Mouse (Mus musculus): ENCODE results near the gene Taldo1. TPM values are rescaled to one million over a fixed set of nuclear protein-coding genes. Genes with fewer than 3 reads are reported as not detected.

Gene Taldo1
- total RNA-seq, 2 experiments from 2014 or later = 125 to 154 TPM

DNA sequence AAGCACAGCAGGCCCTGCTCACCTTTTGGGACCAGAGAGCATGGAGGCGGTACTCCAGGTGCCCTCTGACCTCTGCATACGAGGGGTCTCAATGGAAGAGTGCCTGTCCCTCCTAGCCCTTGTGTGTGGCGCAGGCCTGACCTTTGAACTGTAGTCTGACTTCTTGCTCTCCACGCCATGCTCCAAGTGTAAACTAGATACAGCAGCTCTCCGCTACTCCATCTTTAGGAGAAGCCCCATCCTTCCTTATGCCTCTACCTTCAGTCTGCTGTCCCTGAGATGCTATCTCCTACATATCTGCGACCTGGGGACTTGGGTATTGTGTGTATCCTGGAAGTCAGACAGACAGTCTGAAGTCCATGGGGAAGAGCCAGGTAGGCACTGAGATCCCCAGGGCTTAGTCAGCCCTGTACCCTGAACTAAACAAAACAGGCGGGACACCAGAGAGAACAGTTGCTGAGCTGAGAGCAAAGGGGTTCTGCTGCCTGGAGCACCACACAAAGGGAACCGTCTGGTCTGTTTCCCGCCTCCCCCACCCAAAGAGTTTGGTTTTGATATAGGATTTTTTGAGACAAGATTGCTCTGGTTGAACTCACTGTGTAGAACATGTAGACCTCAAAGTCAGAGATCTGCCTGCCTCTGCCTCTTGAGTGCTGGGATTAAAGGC lies 44.0 kb downstream of the Taldo1 start:
- DNase-seq (ENCODE audit: extremely low spot score in 1 of 2, low spot score in 1 of 2) = peak in 1 of 2 experiments; percentile 2

DNA sequence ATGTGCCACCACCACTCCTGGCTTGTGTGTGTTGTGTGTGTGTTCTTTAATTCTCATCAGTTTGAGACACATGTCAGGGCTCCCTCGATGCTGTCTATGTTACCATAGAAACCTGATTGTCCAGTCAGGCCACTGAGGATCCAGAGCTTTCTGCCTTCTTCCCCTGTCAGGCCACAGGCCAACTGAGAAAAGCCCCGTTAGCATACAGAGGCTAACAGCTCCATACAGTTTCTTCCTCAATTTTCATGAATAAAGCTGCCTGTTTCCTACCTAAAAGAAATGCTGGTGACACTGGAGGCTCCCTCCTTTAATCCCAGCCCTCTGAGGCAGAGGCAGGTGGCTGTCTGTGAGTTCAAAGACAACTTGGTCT lies 44.5 kb downstream of the Taldo1 start:
- DNase-seq (ENCODE audit: extremely low spot score in 1 of 2, low spot score in 1 of 2) = no peak

DNA sequence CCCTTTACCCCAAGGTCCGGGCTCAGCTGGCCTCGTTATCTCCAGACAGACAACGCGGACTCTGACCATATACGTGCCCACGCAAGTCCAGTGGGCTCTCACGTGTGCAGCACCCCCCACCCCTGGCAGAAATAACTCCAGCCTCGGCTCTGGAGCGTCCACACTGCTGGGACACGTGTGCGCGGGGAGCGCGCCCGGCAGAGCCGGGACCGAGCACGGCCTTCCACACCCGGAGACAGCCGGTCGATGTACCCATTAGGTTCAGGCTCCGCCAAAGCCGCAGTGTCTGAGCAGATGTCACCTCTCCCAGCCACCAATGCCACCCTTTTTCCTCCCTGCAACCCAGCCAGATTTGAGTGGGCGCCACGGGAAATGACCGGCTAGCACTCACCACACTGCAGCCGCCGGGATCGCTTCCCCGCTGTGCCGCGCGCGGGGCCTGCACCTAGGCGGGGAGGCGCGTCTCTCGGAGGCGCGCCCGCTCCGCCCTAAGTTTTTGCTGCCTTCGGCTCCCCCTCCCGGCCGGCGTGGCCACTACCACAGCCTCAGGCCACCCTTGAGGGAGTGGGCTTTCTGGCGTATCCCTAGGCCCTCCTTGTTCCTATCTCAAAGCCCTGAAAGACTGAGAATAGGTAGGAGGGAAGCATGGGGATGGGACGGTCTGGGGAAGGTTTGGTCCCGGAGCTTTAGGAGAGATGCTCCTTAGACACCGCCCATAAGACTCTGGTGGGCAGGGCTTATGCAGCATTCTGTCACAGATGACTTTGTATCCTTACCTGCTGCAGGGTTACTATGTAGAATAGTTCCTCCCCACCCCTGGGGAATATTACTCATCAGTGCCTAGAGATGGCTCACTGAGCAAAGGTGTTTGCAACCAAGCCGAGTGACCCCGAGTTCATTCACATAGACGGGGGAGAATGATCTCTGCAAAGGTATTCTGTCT lies 45.5 kb downstream of the Taldo1 start, which contains the start of gene Slc25a22:
Gene Slc25a22, minus strand, starts transcription at position 715 of the 943 bp plus-strand sequence.
- peak; percentile 72 to 87 for DNase-seq (ENCODE audit: extremely low spot score in 1 of 2, low spot score in 1 of 2)

DNA sequence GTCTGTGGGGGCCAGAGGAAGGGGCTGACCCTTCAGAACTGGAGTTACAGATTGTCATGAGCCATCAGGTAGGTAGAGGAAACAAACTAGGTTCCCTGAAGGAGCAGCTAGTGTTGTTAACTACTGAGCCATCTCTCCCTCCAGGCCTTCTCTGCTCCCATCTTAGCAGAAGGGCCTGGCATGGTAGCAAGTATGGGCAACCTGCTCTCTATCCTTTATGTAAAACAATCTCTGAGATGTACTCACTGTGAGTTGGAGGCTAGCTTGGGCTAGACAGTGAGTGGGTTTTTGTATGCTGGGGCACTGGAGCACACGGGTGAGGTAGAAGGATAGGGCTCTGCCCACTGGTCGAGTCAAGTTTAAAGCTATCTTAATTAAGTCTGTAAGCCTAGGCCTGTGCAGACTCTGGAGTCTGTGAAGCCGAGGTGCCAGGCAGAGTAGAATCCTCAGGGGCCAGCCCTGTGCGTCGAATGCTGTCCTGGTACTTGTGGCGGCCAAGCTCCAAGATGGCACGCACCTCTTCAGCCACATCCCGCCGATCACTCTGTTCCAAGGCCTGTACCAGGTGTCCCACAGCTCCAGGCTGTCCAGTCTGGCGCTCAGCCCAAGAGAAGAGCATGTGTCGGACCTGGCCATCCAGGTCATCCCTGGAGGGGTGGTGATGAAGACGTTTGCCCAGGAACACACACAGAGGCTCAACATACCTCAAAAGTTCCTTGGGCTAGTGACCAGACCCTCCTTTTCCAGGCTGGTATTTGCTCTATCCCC lies 46.4 kb downstream of the Taldo1 start:
- peak in 1 of 2 experiments; percentile 2 for DNase-seq (ENCODE audit: extremely low spot score in 1 of 2, low spot score in 1 of 2)

DNA sequence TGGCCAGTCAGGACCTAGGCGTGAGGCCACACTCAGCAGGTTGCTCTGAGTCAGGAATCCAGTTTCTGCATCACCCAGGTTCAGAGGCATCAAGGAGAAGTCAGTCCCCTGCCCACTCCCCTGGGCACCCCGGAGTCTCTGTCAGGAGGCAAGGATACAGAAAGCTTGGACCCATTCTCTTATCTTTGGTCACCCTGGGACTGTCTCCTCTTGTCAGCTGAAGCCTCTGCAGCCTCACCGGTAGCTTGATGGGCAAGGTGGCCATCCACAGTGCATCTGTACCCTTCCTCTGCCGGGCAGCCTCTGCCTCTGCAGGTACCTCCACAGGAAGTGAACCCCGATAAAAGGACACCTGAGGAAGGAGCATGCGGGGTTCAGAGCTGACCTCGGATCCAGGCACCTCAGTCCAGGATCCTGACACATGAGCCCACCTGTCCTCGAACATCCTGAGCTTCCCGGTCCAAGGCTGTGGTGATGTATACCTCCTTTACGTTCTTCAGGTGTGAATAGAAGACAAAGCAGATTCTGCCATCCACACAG lies 47.2 kb downstream of the Taldo1 start:
- DNase-seq (ENCODE audit: extremely low spot score in 1 of 2, low spot score in 1 of 2) = no peak

DNA sequence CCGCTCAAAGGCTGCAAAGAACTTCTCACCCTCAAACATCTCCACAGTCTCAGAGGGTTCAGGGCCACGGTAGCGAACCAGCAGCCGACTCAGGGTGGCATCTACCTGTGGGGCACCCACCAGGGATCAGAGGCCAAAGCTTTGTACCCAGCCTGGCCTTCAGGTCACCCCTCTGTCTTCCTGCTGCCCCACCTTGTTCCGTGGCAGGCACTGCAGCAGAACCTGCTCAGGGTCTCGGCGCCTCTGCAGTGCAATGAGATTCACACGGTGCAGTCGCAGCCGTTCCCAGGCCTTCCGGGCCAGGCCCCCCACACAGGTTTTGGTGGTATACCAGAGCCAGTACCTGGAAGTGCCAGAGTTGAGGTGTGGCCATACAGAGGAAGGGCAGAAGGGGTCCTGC lies 47.8 kb downstream of the Taldo1 start:
- peak in 1 of 2 experiments; percentile 2 for DNase-seq (ENCODE audit: extremely low spot score in 1 of 2, low spot score in 1 of 2)

DNA sequence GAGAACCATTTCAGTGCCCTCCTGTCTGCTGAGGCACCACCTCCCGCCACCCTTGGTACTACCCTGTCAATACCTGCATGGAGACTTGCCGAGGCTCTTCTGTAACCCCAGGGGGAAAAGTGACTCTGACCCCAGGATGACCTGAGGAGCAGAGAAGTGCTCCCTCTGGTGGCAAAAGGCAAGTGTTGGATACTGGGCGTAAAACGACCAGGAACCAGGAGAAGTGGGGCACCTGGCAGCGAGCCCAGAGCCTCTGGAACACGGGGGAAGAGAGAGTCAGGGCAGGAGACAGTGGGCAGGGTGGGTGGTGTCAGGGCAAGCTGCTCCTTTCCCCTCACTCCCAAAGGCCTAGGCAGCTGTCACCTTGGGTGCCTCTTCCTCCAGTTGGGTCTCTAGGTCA lies 48.6 kb downstream of the Taldo1 start:
- DNase-seq (ENCODE audit: extremely low spot score in 1 of 2, low spot score in 1 of 2) = peak in 1 of 2 experiments; percentile 64

DNA sequence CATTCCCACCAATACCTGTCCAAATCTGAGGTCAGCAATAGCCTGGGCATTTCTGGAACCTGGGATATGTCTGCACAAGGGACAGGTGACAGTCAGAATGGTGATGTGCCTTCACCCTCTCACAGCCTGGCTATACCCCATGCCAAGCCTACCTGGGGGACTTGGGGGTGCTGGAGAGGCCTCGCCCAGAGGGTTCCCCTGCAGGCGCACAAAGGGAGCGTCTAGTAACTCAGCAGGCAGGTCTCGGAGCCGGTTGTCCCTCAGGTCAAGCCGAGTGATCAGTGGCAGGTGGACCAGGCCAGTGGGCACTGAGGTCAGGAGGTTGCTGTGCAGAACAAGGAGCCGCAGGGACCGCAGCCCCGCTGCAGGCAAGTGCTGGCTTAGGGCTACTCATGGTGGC lies 49.5 kb downstream of the Taldo1 start:
- DNase-seq (ENCODE audit: extremely low spot score in 1 of 2, low spot score in 1 of 2) = peak in 1 of 2 experiments; percentile 2

DNA sequence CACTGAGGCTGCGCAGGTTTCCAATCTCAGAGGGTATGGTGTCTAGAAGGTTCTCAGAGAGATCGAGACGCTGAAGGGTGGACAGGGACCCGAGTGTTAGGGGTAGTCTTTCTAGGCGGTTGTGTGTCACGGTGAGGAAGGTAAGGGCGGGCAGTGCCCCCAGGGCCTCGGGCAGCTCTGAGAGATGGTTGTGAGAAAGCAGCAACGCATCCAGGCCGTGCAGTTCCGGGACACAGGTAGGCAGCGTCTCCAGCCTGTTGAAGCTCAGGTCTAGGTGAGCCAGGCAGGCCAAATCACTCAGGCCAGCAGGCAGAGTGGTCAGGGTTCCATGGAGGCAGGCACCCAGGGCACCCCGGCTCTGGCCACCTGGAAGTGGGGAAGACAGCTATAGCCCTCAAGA lies 50.2 kb downstream of the Taldo1 start:
- peak in 1 of 2 experiments; percentile 1 for DNase-seq (ENCODE audit: extremely low spot score in 1 of 2, low spot score in 1 of 2)

DNA sequence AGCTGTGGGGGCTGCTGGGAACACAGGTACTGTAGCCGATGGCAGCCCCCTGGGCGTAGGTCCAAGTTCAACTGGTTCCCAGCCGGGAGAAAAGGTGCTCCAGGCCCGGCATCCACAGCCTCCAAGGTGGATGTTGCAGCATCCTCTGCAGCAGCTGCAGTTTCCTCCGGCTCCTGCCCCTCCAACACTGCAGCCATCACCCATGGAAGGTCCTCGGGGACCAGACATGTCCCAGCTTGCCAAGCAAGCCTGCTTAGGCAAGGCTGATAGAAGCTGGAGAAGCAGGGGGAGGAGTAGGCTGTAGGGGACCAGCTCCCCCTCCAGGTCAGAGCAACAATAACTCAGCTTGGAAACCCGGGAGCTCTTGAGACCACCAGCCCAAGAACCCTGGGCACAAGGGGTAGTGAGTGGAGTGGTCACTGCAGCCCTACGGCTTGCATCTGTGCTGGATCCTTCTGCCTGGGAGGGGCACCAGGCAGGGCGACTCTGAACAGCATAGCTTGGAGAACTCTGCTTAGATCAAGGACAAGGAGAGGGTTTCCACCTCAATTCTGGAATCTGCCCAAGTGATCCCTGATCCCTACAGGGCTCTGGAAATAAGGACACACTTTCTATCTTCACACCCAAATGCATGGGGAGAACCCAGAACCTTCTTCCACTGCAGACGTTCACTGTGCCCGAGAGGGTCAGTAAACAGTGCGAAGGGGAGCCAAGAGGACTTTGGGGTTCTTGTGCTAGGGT lies 51.3 kb downstream of the Taldo1 start:
- no peak for DNase-seq (ENCODE audit: extremely low spot score in 1 of 2, low spot score in 1 of 2)

DNA sequence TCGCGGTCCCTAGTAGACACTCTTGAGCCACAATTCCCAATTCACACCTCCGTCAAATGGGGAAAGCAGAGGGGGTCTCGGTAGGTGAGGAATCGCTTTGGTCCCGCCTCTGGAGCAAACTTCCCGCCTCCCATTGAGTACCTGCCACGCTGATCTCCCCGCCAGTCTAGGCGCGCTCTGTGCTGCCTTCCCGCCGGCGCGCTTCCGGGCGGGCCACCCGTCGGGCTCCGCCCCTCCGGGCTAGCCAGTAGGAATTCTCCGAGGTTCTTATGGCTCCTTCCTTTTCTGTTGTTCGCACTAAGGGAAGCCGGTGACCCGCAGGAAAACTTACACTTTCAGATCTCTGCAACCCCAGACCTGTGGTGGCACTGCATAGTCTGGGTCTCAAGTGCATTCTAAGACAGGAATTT lies 51.8 kb downstream of the Taldo1 start, which contains the start of gene Pidd1:
Gene Pidd1, minus strand, starts transcription at position 198 of the 410 bp plus-strand sequence.
- DNase-seq (ENCODE audit: extremely low spot score in 1 of 2, low spot score in 1 of 2) = peak in 1 of 2 experiments; percentile 14

DNA sequence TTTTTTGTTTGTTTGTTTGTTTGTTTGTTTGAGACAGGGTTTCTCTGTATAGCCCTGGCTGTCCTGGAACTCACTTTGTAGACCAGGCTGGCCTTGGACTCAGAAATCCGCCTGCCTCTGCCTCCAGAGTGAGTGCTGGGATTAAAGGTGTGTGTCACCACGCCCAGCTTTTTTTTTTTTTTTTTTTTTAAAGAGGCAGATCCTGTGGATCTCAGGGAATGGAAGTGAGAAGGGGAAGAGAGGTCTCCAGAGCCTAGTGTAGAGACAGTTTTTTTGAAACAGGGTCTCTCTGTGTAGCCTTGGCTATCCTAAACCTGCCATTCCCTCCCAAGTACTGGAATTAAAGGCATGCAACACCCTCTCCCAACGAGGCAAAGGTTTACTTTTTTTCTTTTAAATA lies 54.4 kb downstream of the Taldo1 start:
- peak in 1 of 2 experiments; percentile 1 for DNase-seq (ENCODE audit: extremely low spot score in 1 of 2, low spot score in 1 of 2)

DNA sequence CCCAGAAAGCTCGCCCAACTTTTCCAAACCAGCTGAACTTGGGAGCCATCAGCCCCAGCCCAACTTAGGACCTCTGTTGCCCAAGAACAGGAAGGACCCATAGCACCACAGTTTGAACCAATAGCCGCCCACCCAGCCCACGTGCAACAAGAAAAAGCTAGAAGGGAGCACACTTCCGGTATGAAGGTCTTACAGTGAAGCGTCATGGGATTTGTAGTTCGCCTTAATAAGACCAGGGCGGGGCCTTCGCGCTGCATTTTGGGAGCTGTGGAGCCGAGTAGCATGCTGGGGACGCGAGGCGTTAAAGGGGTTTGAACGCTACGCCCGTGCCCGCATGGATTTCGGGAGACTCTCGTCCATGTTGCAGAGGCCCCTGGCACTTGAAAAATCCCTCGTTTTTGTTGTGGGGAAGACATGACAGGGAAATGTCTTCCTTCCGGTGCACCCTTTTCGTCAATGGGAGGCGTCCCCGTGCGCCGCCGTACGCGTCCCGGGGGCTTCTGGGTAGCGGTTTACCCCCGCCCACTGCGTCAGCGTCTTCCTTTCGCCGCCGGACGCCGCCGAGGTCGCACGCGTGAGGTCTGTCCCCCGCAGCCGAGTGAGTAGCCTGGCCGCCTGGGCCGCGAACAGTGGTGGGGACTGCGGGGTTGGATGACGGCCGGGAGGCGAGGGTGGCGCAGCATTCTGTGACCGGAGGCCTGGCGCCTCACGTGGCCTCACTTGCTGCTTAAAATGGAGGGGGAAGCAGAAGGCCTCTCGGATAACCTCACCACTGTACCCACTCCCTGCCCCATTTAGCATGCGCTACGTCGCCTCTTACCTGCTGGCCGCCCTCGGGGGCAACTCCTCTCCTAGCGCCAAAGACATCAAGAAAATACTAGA lies 55.4 kb downstream of the Taldo1 start, which contains the start of gene Rplp2:
Gene Rplp2, plus strand, starts transcription at position 261 of the 882 bp plus-strand sequence.
- peak; percentile 82 to 91 for DNase-seq (ENCODE audit: extremely low spot score in 1 of 2, low spot score in 1 of 2)

DNA sequence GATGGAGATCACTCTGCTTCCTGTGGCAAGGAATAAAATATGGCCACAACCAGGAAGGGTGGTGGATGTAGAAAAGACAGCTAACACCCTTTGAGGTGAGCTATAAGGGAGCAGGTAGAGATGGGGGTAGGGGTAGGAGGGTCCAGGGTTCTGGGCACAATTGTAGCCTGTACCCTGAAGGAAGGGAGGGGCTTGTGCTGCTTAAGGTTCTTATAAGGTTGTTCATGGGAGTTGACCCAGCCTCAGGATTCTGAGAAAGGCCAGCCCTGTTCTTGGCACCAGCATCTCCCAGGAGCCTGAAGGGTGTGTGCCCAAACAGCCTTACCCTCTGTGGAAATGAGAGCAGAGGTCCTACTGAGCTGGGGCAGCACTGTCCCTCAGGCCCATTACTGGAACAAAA lies 59.9 kb downstream of the Taldo1 start:
- DNase-seq (ENCODE audit: extremely low spot score in 1 of 2, low spot score in 1 of 2) = no peak

Other genes with a start within 250 kb of the Taldo1 start
- gene Rnh1, start 219.3 kb upstream of the Taldo1 start, total RNA-seq (2021) = 10 to 100 TPM; 32.5 to 36.5 TPM
- 100 to 1,000 TPM; 193 to 235 TPM for gene Hras, start 198.2 kb upstream of the Taldo1 start, total RNA-seq (2021)
- 1 to 10 TPM; 4.5 to 6.1 TPM for gene Lrrc56, start 198.0 kb upstream of the Taldo1 start, total RNA-seq (2021)
- gene Lmntd2, start 178.1 kb upstream of the Taldo1 start, total RNA-seq (2021) = not detected
- gene Rassf7, start 176.3 kb upstream of the Taldo1 start, total RNA-seq (2021) = under 1 TPM; 0.64 to 0.80 TPM
- 10 to 100 TPM; 67.1 to 71.1 TPM for gene Phrf1, start 163.4 kb upstream of the Taldo1 start, total RNA-seq (2021)
- gene Irf7, start 125.7 kb upstream of the Taldo1 start, total RNA-seq (2021) = 1 to 10 TPM in 1 of 2 experiments, under 1 TPM in 1; 0.91 to 1.9 TPM
- gene Cdhr5, start 115.4 kb upstream of the Taldo1 start, total RNA-seq (2021) = not detected
- gene Sct, start 113.1 kb upstream of the Taldo1 start, total RNA-seq (2021) = not detected
- gene Drd4, start 100.2 kb upstream of the Taldo1 start, total RNA-seq (2021) = under 1 TPM in 1 of 2 experiments, not detected in 1; 0.12 TPM
- 10 to 100 TPM; 91.3 to 92.6 TPM for gene Deaf1, start 64.5 kb upstream of the Taldo1 start, total RNA-seq (2021)
- 10 to 100 TPM; 28.8 to 39.3 TPM for gene Tmem80, start 64.5 kb upstream of the Taldo1 start, total RNA-seq (2021)
- gene Eps8l2, start 53.3 kb upstream of the Taldo1 start, total RNA-seq (2021) = 1 to 10 TPM; 4.7 to 6.2 TPM
- gene Gatd1, start 21.9 kb downstream of the Taldo1 start, total RNA-seq (2021) = 10 to 100 TPM; 42.4 to 49.2 TPM
- 100 to 1,000 TPM; 286 to 299 TPM for gene Cend1, start 37.3 kb downstream of the Taldo1 start, total RNA-seq (2021)
- gene Slc25a22, start 45.7 kb downstream of the Taldo1 start, total RNA-seq (2021) = 100 to 1,000 TPM; 351 to 355 TPM
- 1 to 10 TPM in 1 of 2 experiments, under 1 TPM in 1; 0.84 to 2.2 TPM for gene Pidd1, start 51.8 kb downstream of the Taldo1 start, total RNA-seq (2021)
- 100 to 1,000 TPM; 526 to 589 TPM for gene Rplp2, start 55.2 kb downstream of the Taldo1 start, total RNA-seq (2021)
- 10 to 100 TPM; 23.2 to 30.4 TPM for gene Pnpla2, start 63.0 kb downstream of the Taldo1 start, total RNA-seq (2021)
- 1 to 10 TPM; 2.1 to 4.2 TPM for gene Cracr2b, start 68.9 kb downstream of the Taldo1 start, total RNA-seq (2021)
- 10 to 100 TPM; 25.7 TPM for gene Cd151, start 75.2 kb downstream of the Taldo1 start, total RNA-seq (2021)
- gene Polr2l, start 82.9 kb downstream of the Taldo1 start, total RNA-seq (2021) = 10 to 100 TPM; 40.9 to 47.2 TPM
- 10 to 100 TPM; 12.2 to 14.3 TPM for gene Tspan4, start 83.0 kb downstream of the Taldo1 start, total RNA-seq (2021)
- 10 to 100 TPM; 81.3 to 84.0 TPM for gene Chid1, start 147.7 kb downstream of the Taldo1 start, total RNA-seq (2021)
- 100 to 1,000 TPM; 238 to 254 TPM for gene Ap2a2, start 170.0 kb downstream of the Taldo1 start, total RNA-seq (2021)

Data from layer of hippocampus, postnatal 25 days (tissue).